In genomic region chr9:98164489-98164888, GRCm38 (mm10) we compare ENCODE assay signal across 15 mouse cellular contexts.
"Had no signal": no experiment of that assay in that cellular context is flagged by ENCODE, and none has a peak within 500 bp of the region (broad histone marks: within the 10 kb centered on the region; RNA-seq: fewer than 3 reads in every experiment).

No protein-coding gene starts in this region.

- H3K9me3 ChIP-seq: limb, embryonic 15.5 days; liver, embryonic 12.5 days; midbrain, embryonic 15.5 days; neural tube, embryonic 13.5 days had no signal

- H3K27me3 ChIP-seq: limb, embryonic 15.5 days; liver, embryonic 12.5 days; midbrain, embryonic 15.5 days; neural tube, embryonic 13.5 days had no signal

- H3K36me3 ChIP-seq: limb, embryonic 15.5 days; liver, embryonic 12.5 days; midbrain, embryonic 15.5 days; neural tube, embryonic 13.5 days had no signal

- H3K9ac ChIP-seq: limb, embryonic 15.5 days; liver, embryonic 12.5 days; lung, embryonic 14.5 days; midbrain, embryonic 15.5 days; neural tube, embryonic 13.5 days had no signal

- H3K4me2 ChIP-seq: limb, embryonic 15.5 days; liver, embryonic 12.5 days; lung, embryonic 14.5 days; midbrain, embryonic 11.5 days; midbrain, embryonic 15.5 days; neural tube, embryonic 13.5 days had no signal

- H3K4me1 ChIP-seq: limb, embryonic 15.5 days; liver, embryonic 12.5 days; midbrain, embryonic 15.5 days; neural tube, embryonic 13.5 days had no signal

- ATAC-seq: liver, embryonic 12.5 days; midbrain, embryonic 15.5 days had no signal

- DNase-seq: kidney, adult 9 months; kidney, postnatal 36 days; layer of hippocampus, adult 9-11 months; layer of hippocampus, postnatal 36 days; lung, embryonic 14.5 days; lung, postnatal 10 days; lung, postnatal 4 days; retina, postnatal 1 day; thymus, postnatal 4 days had no signal

- H3K27ac ChIP-seq: kidney, postnatal 0 days; limb, embryonic 15.5 days; liver, embryonic 12.5 days; midbrain, embryonic 15.5 days; neural tube, embryonic 13.5 days had no signal

- H3K4me3 ChIP-seq: limb, embryonic 15.5 days; liver, embryonic 12.5 days; midbrain, embryonic 15.5 days; neural tube, embryonic 13.5 days had no signal
